Comparison of ENCODE assay signal across 12 mouse cellular contexts in the genomic region with DNA sequence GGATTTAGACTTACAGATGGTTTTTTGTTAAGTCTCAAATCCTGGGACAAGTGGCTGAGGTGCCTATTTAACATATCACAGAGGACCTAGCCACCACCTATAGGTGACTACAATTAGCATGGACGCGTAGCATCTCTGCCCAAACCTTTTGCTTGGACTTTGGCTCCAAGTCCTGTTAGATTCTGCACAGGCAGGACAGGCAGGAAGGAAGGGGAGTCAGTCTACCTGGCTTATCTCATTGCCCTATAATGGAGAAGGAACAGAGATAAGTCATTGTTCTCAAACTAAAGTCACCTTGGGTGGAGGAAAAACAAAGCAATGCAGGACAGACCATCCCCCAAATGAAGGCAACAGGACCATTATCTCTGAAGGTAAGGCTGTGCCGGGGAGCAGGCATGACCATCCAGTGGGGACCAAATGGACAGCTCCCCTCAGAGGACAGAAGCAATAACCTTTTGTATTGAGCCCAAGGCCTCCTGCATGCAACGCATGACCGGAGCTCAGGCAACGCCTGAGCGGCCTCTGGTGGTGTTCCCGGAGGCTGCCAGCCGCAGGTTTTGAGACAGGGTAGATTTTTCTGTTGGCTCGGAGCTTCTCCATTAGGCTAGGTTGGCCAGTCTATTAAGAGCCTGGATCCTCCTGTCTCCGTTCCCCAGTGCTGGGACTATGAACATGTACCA. TPM values are rescaled to one million over a fixed set of nuclear protein-coding genes. Genes with fewer than 3 reads are reported as not detected.
DNase-seq lines count a peak whose midpoint lies in the region; ATAC-seq and TF ChIP-seq lines count a peak whose summit lies in the region.
"Had no signal": no experiment of that assay in that cellular context is flagged by ENCODE, and none has a peak within 500 bp of the region (broad histone marks: within the 10 kb centered on the region; RNA-seq: fewer than 3 reads in every experiment).

No protein-coding gene starts in this region.

- no peak for TF ChIP-seq EP300 in ES-Bruce4 (IDR thresholded peaks at IDR 0.05; ENCODE audit: insufficient read depth, low read depth, low read length)

- DNase-seq in kidney, adult 18-20 months, result peak; percentile 21
- no peak for DNase-seq in brain, embryonic 14.5 days (ENCODE audit: low read depth)
- peak; percentile 52 to 68 for DNase-seq in kidney, postnatal 4 days
- no peak for DNase-seq in forebrain, embryonic 11.5 days (ENCODE audit: low spot score)
- no peak for DNase-seq in T-cell, adult 2 months (ENCODE audit: low spot score)
- no peak for DNase-seq in midbrain, embryonic 11.5 days (ENCODE audit: low spot score, missing footprints)
- DNase-seq: cerebellum, postnatal 14 days had no signal

- WGBS in kidney, embryonic 16.5 days, result 27% methylated on average over 11 of the region's 11 CpGs
- WGBS in forebrain, embryonic 11.5 days, result 44% methylated on average over 11 of the region's 11 CpGs
- WGBS in midbrain, embryonic 11.5 days, result 35% methylated on average over 11 of the region's 11 CpGs

- no peak overlapping the region for H3K4me3 ChIP-seq in kidney, embryonic 16.5 days (ENCODE audit: low read length)
- H3K4me3 ChIP-seq in ES-Bruce4 (ENCODE audit: low read depth, low read length), result no peak overlapping the region
- H3K4me3 ChIP-seq in forebrain, embryonic 11.5 days (ENCODE audit: low read depth, low read length), result no peak overlapping the region
- H3K4me3 ChIP-seq in midbrain, embryonic 11.5 days (ENCODE audit: low read depth, low read length), result no peak overlapping the region
- H3K4me3 ChIP-seq: liver, embryonic 15.5 days; midbrain, embryonic 15.5 days had no signal

- no peaks in the 10 kb centered on the region for H3K36me3 ChIP-seq in kidney, embryonic 16.5 days (ENCODE audit: insufficient read depth, low read length)
- H3K36me3 ChIP-seq in ES-Bruce4 (ENCODE audit: control insufficient read depth, insufficient read depth, low read length, poor library complexity, severe bottlenecking), result no peaks in the 10 kb centered on the region
- H3K36me3 ChIP-seq in forebrain, embryonic 11.5 days (ENCODE audit: control insufficient read depth, insufficient read depth, low read length), result no peaks in the 10 kb centered on the region
- H3K36me3 ChIP-seq in midbrain, embryonic 11.5 days (ENCODE audit: control insufficient read depth, insufficient read depth, low read length), result no peaks in the 10 kb centered on the region
- H3K36me3 ChIP-seq: liver, embryonic 15.5 days; midbrain, embryonic 15.5 days had no signal

- no peaks in the 10 kb centered on the region for H3K27me3 ChIP-seq in kidney, embryonic 16.5 days (ENCODE audit: insufficient read depth, low read length)
- H3K27me3 ChIP-seq in ES-Bruce4 (ENCODE audit: control insufficient read depth, insufficient read depth, low read length, poor library complexity, severe bottlenecking), result no peaks in the 10 kb centered on the region
- no peaks in the 10 kb centered on the region for H3K27me3 ChIP-seq in forebrain, embryonic 11.5 days (ENCODE audit: control insufficient read depth, insufficient read depth, low read length)
- no peaks in the 10 kb centered on the region for H3K27me3 ChIP-seq in midbrain, embryonic 11.5 days (ENCODE audit: control insufficient read depth, insufficient read depth, low read length)
- H3K27me3 ChIP-seq: liver, embryonic 15.5 days; midbrain, embryonic 15.5 days had no signal

- TF ChIP-seq POLR2A in ES-Bruce4 (IDR thresholded peaks at IDR 0.05; ENCODE audit: insufficient read depth, low read length), result no peak
- no peak for TF ChIP-seq POLR2A in brain, embryonic 14.5 days (IDR thresholded peaks at IDR 0.05; ENCODE audit: borderline replicate concordance, extremely low read depth, insufficient read depth, insufficient read length, poor library complexity, severe bottlenecking)

- H3K9me3 ChIP-seq in kidney, embryonic 16.5 days (ENCODE audit: low read length), result no peaks in the 10 kb centered on the region
- H3K9me3 ChIP-seq in ES-Bruce4 (replicated peaks; ENCODE audit: control insufficient read depth, insufficient read depth, low read length, poor library complexity, severe bottlenecking), result no peaks in the 10 kb centered on the region
- no peaks in the 10 kb centered on the region for H3K9me3 ChIP-seq in forebrain, embryonic 11.5 days (ENCODE audit: control insufficient read depth, low read length)
- H3K9me3 ChIP-seq in midbrain, embryonic 11.5 days (ENCODE audit: control insufficient read depth, low read length), result no peaks in the 10 kb centered on the region
- H3K9me3 ChIP-seq: liver, embryonic 15.5 days; midbrain, embryonic 15.5 days had no signal

- no peak overlapping the region for H3K4me2 ChIP-seq in kidney, embryonic 16.5 days (replicated peaks; ENCODE audit: low read depth, low read length)
- no peak overlapping the region for H3K4me2 ChIP-seq in forebrain, embryonic 11.5 days (ENCODE audit: low read depth, low read length, severe bottlenecking)
- no peak overlapping the region for H3K4me2 ChIP-seq in midbrain, embryonic 11.5 days
- H3K4me2 ChIP-seq: liver, embryonic 15.5 days; midbrain, embryonic 15.5 days had no signal

- no peaks in the 10 kb centered on the region for H3K4me1 ChIP-seq in kidney, embryonic 16.5 days (ENCODE audit: insufficient read depth, low read length)
- peaks cover 2% of the 10 kb centered on the region for H3K4me1 ChIP-seq in ES-Bruce4 (ENCODE audit: control insufficient read depth, insufficient read depth, low read length)
- no peaks in the 10 kb centered on the region for H3K4me1 ChIP-seq in forebrain, embryonic 11.5 days (replicated peaks; ENCODE audit: control insufficient read depth, insufficient read depth, low read length)
- no peaks in the 10 kb centered on the region for H3K4me1 ChIP-seq in midbrain, embryonic 11.5 days (ENCODE audit: control insufficient read depth, insufficient read depth, low read length)
- H3K4me1 ChIP-seq: liver, embryonic 15.5 days; midbrain, embryonic 15.5 days had no signal

- no peak for ATAC-seq in kidney, embryonic 16.5 days (ENCODE audit: low FRiP score, low TSS enrichment)
- ATAC-seq in forebrain, embryonic 11.5 days (replicated peaks; ENCODE audit: low FRiP score), result no peak
- ATAC-seq in midbrain, embryonic 11.5 days (ENCODE audit: low FRiP score), result no peak
- ATAC-seq: forebrain, embryonic 14.5 days; midbrain, embryonic 15.5 days had no signal

- TF ChIP-seq CTCF in ES-Bruce4 (IDR thresholded peaks at IDR 0.05; ENCODE audit: low read depth, low read length), result peak; percentile 75
- TF ChIP-seq CTCF in brain, embryonic 14.5 days (IDR thresholded peaks at IDR 0.05; ENCODE audit: borderline replicate concordance, extremely low read depth, insufficient read depth, insufficient read length), result peak; percentile 25; the same call in 1 of the 2 replicates

- H3K27ac ChIP-seq in kidney, embryonic 16.5 days (ENCODE audit: low read length), result no peak overlapping the region
- H3K27ac ChIP-seq in ES-Bruce4 (ENCODE audit: insufficient read depth, low read length), result no peak overlapping the region
- H3K27ac ChIP-seq in forebrain, embryonic 11.5 days (ENCODE audit: low read depth, low read length), result no peak overlapping the region
- H3K27ac ChIP-seq in midbrain, embryonic 11.5 days (ENCODE audit: low read depth, low read length), result no peak overlapping the region
- H3K27ac ChIP-seq: liver, embryonic 15.5 days; midbrain, embryonic 15.5 days had no signal

- H3K9ac ChIP-seq in kidney, embryonic 16.5 days (replicated peaks; ENCODE audit: low read length), result no peak overlapping the region
- H3K9ac ChIP-seq in ES-Bruce4 (ENCODE audit: low read depth, poor library complexity, severe bottlenecking), result no peak overlapping the region
- H3K9ac ChIP-seq in forebrain, embryonic 11.5 days (ENCODE audit: low read length), result no peak overlapping the region
- H3K9ac ChIP-seq in midbrain, embryonic 11.5 days (ENCODE audit: low read length), result no peak overlapping the region
- H3K9ac ChIP-seq: liver, embryonic 15.5 days; midbrain, embryonic 15.5 days had no signal

RNA-seq across cellular contexts. Expression of gene B4galnt2, which starts 25.3 kb away (rescaled TPM):
- polyA plus RNA-seq in kidney, embryonic 16.5 days (2015; fragmentation: Nextera tagmentation; extraction: Ambion mirVana), result 1.4 and 1.9 TPM in 2 replicates
- polyA plus RNA-seq in ES-Bruce4 (2011; ENCODE audit: insufficient read depth, insufficient read length, low read depth, missing spikeins), result 3.1 and 4.5 TPM in 2 replicates
- 0.06 TPM in 1 of 2 replicates, not detected in the other for polyA plus RNA-seq in brain, embryonic 14.5 days (2012; rRNA removed)
- 0.25 TPM in 1 of 2 replicates, not detected in the other for polyA plus RNA-seq in forebrain, embryonic 11.5 days (2014; fragmentation: Nextera tagmentation; extraction: Ambion mirVana)
- 0.08 TPM in 1 of 2 replicates, not detected in the other for polyA plus RNA-seq in midbrain, embryonic 11.5 days (2014; fragmentation: Nextera tagmentation; extraction: Ambion mirVana)
- polyA plus RNA-seq: forebrain, embryonic 14.5 days; midbrain, embryonic 15.5 days had no signal

Comparison
In these comparisons a context has a peak if more than half of its experiments do, and no peak if none do; other contexts are left out.
1. DNase-seq: peak in kidney, adult 18-20 months (single experiment) and kidney, postnatal 4 days (2 of 2); none in brain, embryonic 14.5 days (single experiment), forebrain, embryonic 11.5 days (single experiment), T-cell, adult 2 months (single experiment) and midbrain, embryonic 11.5 days (single experiment).